Mouse (Mus musculus): ENCODE results near the gene Togaram2. TPM values are rescaled to one million over a fixed set of nuclear protein-coding genes. Genes with fewer than 3 reads are reported as not detected.
A peak's percentile ranks its signal among the peaks of the same experiment; 100 is the strongest.
"Not testable (repeated sequence)": the region's sequence is repeated elsewhere in the genome, so short reads cannot be mapped to it uniquely, and the experiment has no call there.

Togaram2 gene
- total RNA-seq (2021) = not detected in 2 replicates
- long read RNA-seq, experiment 1 = 0 reads
- long read RNA-seq, experiment 2 = 0 reads

DNA sequence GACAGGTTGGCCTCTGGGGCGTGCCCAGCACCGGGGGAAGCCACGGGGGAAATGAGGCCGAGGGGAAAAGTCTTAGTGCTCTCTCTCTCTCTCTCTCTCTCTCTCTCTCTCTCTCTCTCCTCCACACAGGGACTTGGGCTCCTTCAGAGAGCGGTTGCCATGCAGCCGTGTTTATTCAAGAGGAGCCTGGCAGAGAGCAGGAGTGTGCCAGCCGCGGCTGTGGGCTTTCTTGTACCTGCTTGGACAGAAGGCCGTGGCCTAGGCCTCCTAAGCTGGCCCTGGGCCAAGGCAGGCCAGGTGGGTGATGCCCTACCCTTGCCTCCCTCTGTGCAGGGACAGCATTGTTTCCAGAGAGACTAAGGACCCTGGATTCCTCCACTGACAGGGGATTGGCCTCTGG, at the start of gene Togaram2:
Gene Togaram2, plus strand, starts transcription at position 170 of the 400 bp plus-strand sequence.
- DNase-seq = no peak

DNA sequence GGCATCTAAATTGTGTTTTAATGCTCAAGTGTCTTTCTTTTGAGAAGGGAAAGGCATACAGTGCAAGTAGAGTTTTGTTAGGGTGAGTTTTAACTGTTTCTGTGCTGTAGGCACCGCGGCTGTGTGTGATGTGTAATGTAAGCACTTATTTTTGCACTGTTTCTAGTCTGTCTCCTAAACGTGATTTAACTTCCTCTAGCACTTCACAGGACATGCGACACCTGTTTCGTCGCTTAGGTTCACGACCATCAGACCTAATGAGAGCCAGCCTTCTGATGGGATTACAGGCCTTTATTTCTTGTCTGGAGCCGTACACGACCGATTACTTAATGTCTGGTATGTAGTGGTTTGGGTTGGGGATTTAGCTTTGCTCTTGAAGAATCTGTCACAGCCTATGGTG, 41.3 kb upstream of the Togaram2 start:
- DNase-seq = no peak

DNA sequence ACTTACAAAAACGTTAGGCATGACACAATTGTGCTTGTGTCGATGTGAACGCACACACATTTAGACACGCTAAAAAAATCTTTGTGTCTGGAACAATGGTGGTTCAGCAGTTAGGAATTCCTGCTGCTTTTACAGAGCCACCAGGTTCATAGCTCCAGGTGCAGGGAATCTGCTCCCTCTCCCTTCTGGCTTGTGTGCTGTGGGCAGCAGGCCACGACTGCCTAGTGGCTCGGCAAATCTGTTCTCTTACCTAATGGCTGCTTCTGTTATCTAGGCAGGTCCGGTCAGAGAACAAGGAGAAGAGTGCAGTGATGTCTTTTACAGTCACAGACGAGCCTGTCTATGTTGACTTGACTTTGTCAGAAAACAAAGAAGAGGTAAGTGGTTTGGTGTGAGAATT, 39.7 kb upstream of the Togaram2 start:
- no peak for DNase-seq

DNA sequence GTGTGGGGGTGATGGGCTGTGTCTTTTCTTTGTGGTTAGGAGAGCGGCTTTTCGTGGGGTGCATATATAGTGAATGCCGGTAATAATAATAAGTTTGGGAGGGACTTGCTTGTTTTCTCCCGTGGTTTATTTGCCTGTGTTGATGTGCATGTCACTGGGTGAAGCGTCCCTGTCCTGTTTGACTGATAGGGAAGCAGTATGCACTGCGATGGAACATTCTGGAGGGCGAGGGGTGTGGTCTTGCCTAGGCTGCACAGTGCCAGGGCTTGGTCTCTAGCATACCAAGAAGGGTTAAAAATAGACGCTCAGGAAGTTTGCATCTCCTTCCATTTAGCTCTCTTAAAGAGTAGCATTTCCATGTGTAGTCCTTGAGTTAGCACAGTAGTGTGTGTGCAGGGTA, 36.3 kb upstream of the Togaram2 start:
- DNase-seq = no peak

DNA sequence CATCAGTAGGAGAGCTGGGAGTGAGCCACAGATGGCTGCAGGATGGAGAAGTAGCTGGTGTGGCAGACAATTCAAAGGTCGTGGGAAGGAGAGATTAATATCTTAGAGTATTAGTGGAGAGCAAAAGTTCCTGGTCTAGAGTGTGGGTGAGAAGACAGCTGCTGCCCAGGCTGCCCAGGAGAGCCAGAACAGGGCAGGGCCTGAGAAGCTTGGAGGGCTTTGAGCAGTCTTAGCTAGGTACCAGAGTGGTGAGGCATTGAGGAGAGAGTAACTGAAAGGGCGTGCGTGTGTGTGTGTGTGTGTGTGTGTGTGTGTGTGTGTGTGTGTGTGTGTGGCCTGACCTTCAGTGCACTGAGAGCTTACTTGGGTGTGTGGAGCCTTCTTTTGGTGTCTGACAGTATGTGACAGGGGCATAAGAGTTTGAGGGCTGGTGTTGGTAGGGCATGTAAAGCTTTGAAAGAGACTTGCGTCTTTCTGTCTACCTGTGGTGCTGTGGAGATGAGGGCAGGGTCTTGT, 35.3 kb upstream of the Togaram2 start:
- DNase-seq = peak; percentile 69

DNA sequence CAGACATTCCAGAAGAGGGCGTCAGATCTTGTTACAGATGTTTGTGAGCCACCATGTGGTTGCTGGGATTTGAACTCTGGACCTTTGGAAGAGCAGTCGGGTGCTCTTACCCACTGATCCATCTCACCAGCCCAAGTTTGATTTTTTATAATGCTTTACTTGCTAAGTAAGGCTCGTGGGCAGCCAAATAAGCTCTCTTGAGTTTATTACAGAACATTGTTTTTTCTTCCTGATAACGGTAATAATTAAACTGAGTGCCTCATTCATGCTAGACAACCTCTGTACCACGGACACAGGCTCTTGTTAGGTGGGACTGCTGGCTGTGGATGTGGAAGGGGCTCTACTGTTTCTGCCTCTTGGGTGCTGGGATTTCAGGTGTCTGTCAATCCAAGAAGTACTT, 34.0 kb upstream of the Togaram2 start:
- DNase-seq = not testable (repeated sequence)

DNA sequence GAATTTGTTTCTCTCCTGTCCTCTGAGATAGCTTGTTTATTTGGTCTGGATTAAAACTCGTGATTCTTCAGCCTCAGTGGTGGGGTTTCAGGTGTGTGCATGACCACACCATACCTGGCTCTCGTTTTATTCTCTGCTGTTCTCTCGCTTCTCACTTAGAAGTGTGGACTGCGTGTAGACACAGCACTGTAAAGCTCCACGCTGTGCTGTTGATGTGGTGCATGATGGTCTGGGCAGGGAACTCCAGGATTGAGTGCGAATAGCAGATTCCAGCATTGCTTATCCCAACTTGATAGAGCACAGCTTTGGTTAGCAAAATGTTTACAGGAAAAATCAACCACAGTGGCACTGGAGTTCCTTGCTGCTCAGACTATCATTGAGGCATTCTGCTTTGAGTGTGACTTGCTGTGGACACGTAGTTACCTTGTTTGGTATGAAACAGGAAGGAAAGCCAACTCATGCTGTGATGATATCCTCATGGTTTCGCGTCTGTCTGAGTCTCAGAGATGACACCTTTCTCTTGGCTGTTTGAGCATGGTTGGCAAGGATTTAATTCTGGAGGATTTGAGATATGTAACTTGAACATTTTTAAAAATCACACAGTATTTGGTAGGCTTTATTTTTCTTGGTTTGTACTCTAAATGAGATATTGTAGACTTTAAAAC, 32.5 kb upstream of the Togaram2 start:
- no peak for DNase-seq

DNA sequence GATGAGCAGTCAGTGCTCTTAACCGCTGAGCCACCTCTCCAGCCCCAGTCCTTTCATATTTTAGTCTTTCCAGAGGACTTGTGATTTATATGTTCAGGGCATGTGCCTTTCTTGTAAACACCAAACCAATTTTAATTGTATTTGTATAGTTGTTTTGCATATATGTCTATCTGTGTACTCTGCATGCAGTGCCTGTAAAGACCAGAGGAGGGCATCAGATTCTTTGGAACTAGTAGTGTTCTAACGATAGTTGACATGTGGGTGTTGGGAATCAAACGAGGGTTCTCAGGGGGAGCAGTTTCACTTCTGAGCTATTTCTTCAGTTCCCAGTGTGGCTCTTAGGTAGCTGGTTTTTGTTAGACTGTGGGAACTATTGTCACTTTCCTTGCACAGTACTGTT, 30.9 kb upstream of the Togaram2 start:
- no peak for DNase-seq

DNA sequence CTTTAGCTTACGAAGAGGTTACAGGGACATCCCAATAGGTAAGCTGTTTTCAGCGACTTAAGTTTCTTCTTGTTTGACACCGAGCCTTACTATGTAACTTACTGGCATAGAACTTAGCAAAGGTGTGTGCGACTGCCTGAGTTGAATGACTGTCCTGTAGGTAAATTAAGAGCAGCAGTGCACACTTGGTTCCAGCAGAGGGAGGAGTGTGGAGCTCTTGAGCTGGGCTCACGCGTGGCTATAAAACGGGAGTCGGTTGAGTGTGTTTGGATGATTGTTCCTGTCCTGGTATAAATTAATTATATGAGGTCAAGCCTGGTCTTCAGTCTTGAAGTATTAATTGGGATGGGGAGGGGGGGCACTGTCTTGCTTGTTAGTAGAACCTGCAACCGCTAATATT, 23.1 kb upstream of the Togaram2 start:
- DNase-seq = no peak

DNA sequence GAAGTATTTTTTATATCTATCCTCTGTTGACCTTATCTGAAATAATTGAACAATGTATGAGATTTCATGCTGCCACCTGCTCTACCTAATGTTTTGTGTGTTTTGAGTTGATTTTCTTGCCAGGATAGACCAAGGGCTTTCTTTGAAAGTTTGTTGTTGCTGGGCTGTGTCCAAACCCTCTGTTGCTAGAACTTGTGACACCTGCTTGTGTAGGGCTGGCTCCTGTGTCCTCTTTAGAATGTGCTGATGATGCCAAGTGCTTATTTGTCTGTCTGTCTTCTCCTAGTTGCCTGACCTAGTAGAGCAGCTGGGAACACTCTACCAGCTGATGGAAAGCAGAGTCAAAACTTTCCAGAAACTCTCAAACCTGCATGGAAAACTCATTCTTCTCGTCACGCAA, 20.6 kb upstream of the Togaram2 start:
- no peak for DNase-seq

DNA sequence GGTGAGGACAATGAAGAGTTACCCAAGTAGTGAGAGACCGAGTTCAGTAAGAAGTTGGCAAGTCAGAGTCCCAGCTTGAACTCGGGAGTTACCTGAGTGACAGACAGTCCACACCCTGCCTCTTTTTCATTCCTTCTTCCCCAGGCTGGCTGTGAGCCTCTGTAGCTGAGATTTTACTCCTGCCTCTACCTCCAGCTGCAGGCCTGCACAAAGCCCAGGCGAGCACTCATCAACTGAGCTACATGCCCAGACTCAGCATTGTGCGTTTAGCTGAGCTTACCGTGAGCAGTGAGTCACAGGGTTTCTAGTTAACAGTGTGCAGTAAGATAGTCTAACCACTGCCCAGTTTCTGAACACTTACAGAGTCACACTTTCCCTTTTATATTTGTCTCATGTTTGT, 20.1 kb upstream of the Togaram2 start:
- DNase-seq = no peak

DNA sequence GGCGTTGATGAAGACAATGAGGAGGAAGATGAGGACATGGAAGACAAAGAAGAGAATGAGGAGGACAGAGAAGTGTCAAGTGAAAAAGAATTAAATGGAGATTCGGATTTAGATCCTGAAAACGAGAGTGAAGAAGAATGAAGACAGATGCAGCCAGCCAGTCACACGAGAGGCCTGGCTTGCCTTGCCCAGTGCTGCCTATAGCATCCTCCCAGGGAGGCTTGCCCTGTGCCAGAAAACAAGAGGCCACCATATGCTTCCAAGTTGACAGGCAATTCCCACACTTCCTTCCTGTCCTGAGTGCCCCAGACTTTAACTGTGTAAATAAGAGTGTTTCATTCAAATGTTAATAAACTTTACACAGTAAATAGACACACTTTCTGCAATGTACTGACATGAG, 15.5 kb upstream of the Togaram2 start:
- DNase-seq = no peak

DNA sequence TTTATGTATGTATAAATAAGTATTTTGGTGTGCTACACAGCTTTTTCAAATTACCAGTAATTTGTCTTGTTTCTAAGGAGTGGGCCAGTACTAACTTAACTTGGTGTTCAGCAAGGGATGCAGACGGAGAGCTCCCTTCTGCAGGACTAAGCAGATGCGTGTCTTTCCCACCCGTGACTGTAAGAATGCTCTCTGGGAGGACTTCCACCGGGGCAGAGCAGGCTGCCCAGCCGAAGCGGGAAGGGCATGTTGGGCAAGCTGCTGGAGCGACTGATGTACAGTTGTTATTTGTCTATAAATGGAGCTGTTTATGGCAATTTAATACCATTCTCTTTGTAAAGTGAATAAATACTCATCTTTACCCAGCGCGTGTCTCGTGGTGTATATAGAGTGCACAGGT, 14.4 kb upstream of the Togaram2 start:
- no peak for DNase-seq

DNA sequence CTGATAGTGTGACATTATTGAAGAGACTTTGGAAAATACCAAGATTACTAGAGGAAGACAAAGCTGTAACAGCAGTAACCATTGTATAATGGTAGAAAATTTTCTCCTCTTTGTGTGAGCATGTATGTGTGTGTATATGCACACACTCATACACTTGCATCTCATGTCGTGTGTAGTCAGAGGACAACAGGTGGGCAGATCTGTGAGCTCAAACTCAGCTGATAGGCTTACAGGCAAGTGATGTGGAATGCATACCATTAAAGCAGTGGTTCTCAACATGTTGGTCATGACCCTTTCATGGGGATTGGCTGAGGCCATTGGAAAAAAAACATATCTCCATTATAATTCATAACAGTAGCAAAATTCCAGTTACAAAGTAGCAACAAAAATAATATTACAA, 12.7 kb upstream of the Togaram2 start:
- no peak for DNase-seq

DNA sequence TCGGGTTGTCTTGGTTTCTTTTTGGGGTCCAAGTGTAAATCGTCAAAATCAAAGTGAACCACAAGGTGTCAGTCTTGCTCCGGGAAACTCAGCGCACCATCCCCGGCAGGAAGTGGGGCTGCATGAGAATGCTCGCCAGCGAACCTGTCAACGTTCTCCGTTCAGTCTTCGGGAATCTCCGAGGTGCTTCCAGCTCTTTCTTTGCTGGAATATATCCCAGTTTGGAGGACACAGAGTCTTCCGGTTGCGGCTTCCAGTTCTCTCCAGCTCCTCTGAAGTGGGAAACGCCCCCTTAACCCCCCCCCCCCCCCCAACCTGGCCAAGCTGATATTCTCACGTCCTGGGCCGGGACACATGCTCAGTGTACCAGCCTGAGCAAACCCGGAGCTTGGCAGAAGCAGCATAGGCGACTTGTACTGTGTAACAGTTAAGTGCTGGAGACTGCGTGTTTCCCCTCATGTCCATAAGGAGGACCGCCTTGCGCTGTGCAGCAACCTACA, 10.3 kb upstream of the Togaram2 start:
- DNase-seq = peak; percentile 80

DNA sequence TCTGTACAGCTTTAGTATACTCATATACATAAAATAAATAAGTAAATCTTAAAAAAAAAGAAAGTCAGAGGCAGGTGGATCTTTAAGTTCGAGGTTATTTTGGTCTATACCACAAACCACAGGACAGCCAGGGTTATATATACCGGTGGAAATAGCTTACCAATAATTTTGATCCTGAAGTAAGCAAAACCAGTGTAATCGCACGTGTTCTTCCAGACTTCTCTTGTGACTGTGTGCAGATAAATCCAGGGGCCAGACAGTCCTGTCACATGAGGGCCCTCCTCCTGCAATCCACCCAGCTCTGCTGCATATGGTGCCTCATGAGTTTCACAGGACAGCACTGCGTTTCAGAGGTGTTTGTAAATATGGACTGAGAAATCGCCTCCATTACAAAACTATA, 9.6 kb upstream of the Togaram2 start:
- DNase-seq = no peak

DNA sequence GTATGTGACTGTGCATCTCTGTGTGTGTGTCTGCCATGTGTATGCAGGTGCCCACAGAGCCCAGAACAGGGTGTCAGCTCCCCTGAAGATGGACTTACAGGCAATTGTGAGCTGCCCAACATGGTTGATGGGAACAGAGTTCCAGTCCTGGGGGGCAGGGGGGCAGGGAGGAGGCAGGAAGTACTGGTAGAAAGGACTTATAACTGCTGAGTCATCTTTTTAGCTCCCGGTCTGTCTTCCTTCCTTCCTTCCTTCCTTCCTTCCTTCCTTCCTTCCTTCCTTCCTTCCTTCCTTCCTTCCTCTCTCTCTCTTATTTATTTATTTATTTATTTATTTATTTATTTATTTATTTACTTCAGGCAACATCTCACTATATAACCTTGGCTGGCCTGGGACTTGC, 8.9 kb upstream of the Togaram2 start:
- no peak for DNase-seq

DNA sequence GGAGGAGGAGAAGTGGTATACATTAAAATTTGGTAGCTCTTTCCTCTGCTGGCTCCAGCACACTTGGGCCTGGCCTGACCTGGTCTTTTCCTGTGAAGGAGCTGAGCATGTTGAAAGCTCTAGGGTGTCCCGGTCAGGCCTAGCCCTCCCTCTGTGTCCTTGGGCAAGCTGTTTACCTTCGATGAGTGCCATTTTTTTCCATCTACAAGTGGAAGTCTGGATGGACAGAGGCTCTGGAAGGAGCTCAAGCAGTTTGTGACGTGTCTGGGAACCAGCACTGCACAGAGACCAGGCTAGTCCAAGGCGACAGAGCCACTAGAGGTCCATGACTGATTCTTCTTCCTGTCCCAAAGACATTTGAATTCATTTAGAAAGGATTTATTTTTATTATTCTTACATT, 7.9 kb upstream of the Togaram2 start:
- DNase-seq = no peak

DNA sequence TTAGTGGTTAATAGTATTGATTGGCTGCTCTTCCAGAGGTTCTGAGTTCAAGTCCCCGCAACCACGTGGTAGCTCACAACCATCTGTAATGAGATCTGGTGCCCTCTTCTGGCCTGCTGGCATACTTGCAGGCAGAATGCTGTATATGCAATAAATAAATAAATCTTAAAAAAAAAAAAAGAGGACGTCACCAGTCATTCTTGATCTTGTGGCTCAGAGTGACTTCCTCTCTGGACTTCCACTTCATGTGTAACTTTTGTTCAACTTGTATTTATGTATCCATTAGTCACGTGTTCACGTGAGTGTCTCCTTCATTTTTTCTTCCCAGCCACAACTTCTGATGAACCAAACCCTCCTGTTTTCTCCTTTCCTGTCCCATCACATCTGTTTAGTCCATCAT, 3.5 kb upstream of the Togaram2 start:
- no peak for DNase-seq

DNA sequence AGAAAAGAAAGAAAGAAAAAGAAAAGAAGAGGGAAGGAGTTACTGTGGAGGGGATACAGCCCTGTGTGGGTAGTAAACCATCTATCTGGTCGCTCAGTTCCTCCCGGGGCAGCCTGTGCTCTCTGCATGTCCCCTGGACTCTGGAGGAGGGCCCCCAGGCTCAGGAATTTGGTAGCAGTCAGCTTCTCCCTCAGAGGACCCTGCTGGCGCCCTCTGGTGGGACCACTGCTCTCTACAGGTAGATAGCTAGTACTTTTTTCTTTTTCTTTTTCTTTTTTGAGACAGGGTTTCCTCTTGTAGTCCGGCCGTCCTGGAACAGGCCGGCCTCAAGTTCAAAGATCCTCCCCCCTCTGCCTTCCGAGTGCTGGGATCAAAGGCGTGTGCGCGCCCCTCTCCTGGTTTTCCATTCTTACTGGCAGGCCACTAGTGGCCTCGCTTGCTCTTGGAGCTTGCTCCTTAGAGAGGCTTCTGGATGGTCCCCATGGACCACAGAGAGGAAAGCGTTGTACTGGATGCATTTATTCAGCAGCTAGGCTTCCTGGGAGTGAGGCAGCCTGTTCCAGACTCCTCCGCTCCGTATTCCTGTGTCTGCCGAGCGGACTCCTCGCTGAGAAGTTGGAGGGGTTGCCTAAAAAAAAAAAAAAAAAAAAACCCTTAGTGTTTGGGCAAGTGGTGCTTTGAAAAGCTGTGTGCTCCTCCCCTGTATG, 1.1 kb upstream of the Togaram2 start:
- peak; percentile 70 for DNase-seq

DNA sequence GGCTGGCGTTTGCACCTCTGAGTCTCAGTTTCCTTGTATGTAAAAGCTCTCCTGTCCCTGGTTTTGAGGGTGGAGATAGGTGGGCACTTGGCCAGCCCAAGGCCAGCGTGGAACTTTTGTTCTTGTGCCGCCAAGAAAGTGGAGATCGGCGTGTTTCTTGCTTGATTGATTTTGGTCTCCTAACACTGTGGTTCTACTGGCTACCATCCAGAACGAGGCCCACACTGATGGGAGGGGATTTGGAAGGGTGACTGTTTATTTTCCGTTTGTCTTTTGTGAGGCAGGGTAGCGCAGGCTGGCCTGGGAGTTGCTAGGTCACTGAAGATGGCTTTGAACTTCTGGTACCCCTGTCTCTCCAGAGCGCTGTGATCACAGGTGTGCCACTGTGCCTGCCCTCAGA, 875 bp downstream of the Togaram2 start:
- DNase-seq = no peak

DNA sequence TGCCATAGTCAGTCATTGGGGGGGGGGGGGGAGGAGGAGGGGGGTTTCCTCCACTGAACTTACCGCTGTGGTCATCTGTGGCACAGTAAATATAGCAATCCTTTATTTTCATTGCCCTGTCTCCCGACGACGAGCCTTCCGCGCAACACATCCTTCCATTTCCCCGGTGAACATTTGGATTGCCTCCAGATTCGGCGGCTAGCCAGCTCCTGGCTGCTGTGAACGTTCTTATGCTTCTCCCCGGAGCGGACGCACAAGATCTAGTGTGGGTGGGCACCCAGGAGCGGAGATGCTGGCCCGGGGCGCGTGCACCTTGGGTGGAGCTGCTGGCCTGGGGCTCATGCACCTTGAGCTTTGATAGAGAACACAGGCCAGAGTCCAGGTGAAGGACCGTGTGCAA, 1.8 kb downstream of the Togaram2 start:
- DNase-seq = peak; percentile 60

DNA sequence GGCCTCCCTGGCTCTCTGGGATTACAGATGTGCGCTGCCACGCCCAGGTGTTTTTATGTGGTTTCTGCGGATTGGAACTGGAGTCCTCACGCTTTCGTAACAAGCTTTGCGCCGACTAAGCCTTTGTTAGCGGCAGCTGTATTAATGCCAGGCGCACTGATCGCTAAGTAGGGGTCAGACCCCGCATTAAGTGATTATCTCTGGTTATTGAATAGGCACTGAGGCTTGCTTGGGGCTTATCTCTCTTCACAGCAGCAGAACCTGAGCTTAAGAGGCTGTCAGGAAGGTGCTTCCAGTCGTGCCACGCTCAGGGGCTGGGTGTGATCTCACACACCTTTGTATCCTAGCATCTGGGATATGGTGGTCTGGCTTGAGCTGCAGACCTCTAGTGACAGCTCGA, 8.6 kb downstream of the Togaram2 start:
- DNase-seq = no peak

DNA sequence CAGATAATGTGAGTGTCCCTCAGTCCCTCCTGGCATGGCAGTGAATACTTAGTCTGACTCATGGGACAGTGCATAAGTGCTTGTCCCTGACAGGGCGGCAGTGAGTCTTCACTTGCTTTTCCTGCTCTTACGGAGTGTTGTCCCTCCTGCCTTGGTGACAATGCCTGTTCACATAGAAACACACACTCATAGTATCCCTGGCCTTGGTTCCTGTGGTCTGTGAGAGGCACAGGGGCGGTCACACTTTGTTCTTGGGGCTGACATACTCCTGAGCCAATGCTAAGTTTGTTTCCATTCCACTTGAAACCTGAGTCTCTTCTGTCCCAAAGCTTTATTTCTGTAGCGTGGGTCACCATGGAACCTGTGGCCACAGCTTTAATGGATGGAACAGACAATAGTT, 9.3 kb downstream of the Togaram2 start:
- DNase-seq = peak; percentile 26
